Mouse (Mus musculus): Measurements from ENCODE around the gene Syne3. TPM values are rescaled to one million over a fixed set of nuclear protein-coding genes. Genes with fewer than 3 reads are reported as not detected.

The Syne3 gene
- total RNA-seq, 2 experiments from 2014 or later = 0.82 to 1.4 TPM

- intact Hi-C loops (cut with DNase I) = no loop called here
- no peak for DNase-seq
These were observed 8.3 kb downstream of the Syne3 start for GRCm38 (mm10) chr12:105001317-105001716.

- intact Hi-C loops (cut with DNase I) = no loop called here
- no peak for DNase-seq
These were observed 8.9 kb downstream of the Syne3 start for GRCm38 (mm10) chr12:105000487-105001283.

GRCm38 (mm10) chr12:104999171-104999570 is 10.4 kb downstream of the Syne3 start:
- intact Hi-C loops (cut with DNase I) = no loop called here
- no peak for DNase-seq

- DNase-seq = no peak
- intact Hi-C loops (cut with DNase I) = no loop called here
These were observed 11.1 kb downstream of the Syne3 start for GRCm38 (mm10) chr12:104998541-104998940.

- no peak for DNase-seq
- intact Hi-C loops (cut with DNase I) = no loop called here
These were observed 11.8 kb downstream of the Syne3 start for GRCm38 (mm10) chr12:104997641-104998293.

- intact Hi-C loops (cut with DNase I) = no loop called here
- no peak for DNase-seq
These were observed 12.4 kb downstream of the Syne3 start for GRCm38 (mm10) chr12:104997159-104997558.

- intact Hi-C loops (cut with DNase I) = no loop called here
These were observed 13.4 kb downstream of the Syne3 start for GRCm38 (mm10) chr12:104996012-104996728.

GRCm38 (mm10) chr12:104995259-104995876 is 14.2 kb downstream of the Syne3 start:
- DNase-seq = no peak
- intact Hi-C loops (cut with DNase I) = no loop called here

More at GRCm38 (mm10) chr12:104996012-104996728, 13.4 kb downstream of the Syne3 start:
- DNase-seq = no peak

GRCm38 (mm10) chr12:104992838-104993237 is 16.8 kb downstream of the Syne3 start:
- peak; percentile 40 for DNase-seq
- intact Hi-C loops (cut with DNase I) = no loop called here

GRCm38 (mm10) chr12:104992123-104992741 is 17.4 kb downstream of the Syne3 start:
- DNase-seq = no peak
- intact Hi-C loops (cut with DNase I) = no loop called here

- no peak for DNase-seq
- intact Hi-C loops (cut with DNase I) = no loop called here
These were observed 18.7 kb downstream of the Syne3 start for GRCm38 (mm10) chr12:104990741-104991454.

- DNase-seq = no peak
- intact Hi-C loops (cut with DNase I) = no loop called here
These were observed 21.7 kb downstream of the Syne3 start for GRCm38 (mm10) chr12:104987936-104988335.

- no peak for DNase-seq
- intact Hi-C loops (cut with DNase I) = no loop called here
These were observed 22.8 kb downstream of the Syne3 start for GRCm38 (mm10) chr12:104986781-104987180.

- intact Hi-C loops (cut with DNase I) = no loop called here
- no peak for DNase-seq
These were observed 23.6 kb downstream of the Syne3 start for GRCm38 (mm10) chr12:104986001-104986400.

GRCm38 (mm10) chr12:104985088-104985487 is 24.5 kb downstream of the Syne3 start:
- no peak for DNase-seq
- intact Hi-C loops (cut with DNase I) = no loop called here

- intact Hi-C loops (cut with DNase I) = no loop called here
- no peak for DNase-seq
These were observed 26.1 kb downstream of the Syne3 start for GRCm38 (mm10) chr12:104983476-104983875.

- DNase-seq = no peak
- intact Hi-C loops (cut with DNase I) = no loop called here
These were observed 30.5 kb downstream of the Syne3 start for GRCm38 (mm10) chr12:104978943-104979723.

- peak; percentile 50 for DNase-seq
- intact Hi-C loops (cut with DNase I) = no loop called here
These were observed 31.2 kb downstream of the Syne3 start for GRCm38 (mm10) chr12:104978420-104978819.

GRCm38 (mm10) chr12:104976903-104977302 is 32.7 kb downstream of the Syne3 start:
- intact Hi-C loops (cut with DNase I) = no loop called here
- DNase-seq = no peak

Data from left cerebral cortex, postnatal 4 days (tissue).